Mouse (Mus musculus): Measurements from ENCODE around the gene Gm9758. TPM values are rescaled to one million over a fixed set of nuclear protein-coding genes. Genes with fewer than 3 reads are reported as not detected.
"Not testable (repeated sequence)": the region's sequence is repeated elsewhere in the genome, so short reads cannot be mapped to it uniquely, and the experiment has no call there.

Gm9758 gene
- total RNA-seq (2021), result not detected

DNA sequence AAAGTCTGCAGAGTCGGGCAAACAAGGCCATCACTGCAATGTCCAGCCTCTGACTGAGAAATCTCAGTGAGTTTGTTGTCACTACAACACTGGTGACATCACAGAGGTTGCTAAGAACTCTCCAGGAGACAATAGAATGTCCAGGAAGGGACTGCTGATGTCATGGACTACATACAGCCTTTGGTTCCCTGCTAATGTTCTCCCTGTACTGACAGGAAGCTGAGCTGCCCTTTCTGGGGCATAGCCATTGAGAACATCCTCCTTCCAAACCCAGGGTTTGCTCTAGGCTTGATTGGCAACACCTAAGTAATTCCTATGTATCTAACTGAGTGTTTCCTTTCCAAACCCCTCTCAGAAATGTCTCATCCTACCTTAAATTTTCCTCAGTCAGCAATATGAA is at the start of gene Gm9758:
Gene Gm9758, minus strand, starts transcription at position 101 of the 400 bp plus-strand sequence.
- not testable (repeated sequence) for DNase-seq

GRCm38 (mm10) chr5:14963821-14964220 is 49.1 kb upstream of the Gm9758 start:
- not testable (repeated sequence) for DNase-seq

GRCm38 (mm10) chr5:14961502-14961901 is 46.8 kb upstream of the Gm9758 start:
- DNase-seq, result not testable (repeated sequence)

- not testable (repeated sequence) for DNase-seq
Measured at GRCm38 (mm10) chr5:14955928-14956706, 41.4 kb upstream of the Gm9758 start.

- DNase-seq, result not testable (repeated sequence)
Measured at GRCm38 (mm10) chr5:14953587-14953986, 38.9 kb upstream of the Gm9758 start.

- not testable (repeated sequence) for DNase-seq
Measured at GRCm38 (mm10) chr5:14952749-14953148, 38.0 kb upstream of the Gm9758 start.

DNA sequence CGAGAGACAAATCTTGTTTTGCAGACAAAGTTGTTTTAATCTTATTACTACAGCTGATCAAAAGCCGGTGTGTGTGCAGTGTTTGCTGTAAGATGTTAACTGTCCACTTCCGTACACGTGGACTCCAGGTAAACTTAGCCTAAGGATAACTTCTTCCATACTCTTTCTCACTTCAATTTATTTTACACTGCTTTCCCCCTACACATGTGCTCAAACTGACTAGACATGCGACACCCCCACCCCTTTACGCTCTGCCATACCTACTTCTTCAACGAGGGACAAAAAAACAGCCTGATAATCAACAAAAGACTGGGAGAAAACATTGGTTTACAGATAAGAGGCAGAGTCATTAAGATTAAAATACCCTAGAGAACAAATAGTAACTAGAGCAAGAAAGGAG is 37.1 kb upstream of the Gm9758 start:
- not testable (repeated sequence) for DNase-seq

GRCm38 (mm10) chr5:14947482-14948198 is 32.9 kb upstream of the Gm9758 start:
- DNase-seq, result not testable (repeated sequence)

DNA sequence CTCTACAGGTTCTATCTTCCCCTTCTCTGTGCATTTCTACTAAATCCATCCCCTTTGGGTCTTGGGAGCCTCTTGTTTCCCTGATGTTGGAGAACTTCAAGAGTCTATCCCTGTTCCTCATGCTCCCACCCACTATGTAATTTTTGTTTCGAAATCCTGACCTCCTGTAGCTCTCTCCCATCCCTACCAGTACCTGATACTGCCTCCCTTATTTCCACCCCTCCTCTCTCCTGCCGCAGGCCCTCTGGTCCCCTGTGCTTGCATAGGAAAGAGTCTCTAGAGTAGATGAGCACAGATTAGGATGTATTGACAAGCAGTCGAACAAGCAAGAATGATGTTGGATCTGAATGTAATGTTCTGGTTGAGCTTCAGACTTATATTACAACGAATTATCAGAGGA is 30.8 kb upstream of the Gm9758 start:
- DNase-seq, result not testable (repeated sequence)

GRCm38 (mm10) chr5:14941043-14941442 is 26.3 kb upstream of the Gm9758 start:
- DNase-seq, result not testable (repeated sequence)

DNA sequence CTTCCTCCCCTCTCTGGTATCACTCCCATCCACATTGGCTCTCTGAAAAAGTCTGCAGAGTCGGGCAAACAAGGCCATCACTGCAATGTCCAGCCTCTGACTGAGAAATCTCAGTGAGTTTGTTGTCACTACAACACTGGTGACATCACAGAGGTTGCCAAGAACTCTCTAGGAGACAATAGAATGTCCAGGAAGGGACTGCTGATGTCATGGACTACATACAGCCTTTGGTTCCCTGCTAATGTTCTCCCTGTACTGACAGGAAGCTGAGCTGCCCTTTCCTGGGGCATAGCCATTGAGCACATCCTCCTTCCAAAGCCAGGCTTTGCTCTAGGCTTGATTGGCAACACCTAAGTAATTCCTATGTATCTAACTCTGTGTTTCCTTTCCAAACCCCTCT is 23.6 kb upstream of the Gm9758 start, which contains the start of gene Speer4e:
Gene Speer4e, minus strand, starts transcription at position 101 of the 400 bp plus-strand sequence.
- DNase-seq, result not testable (repeated sequence)

DNA sequence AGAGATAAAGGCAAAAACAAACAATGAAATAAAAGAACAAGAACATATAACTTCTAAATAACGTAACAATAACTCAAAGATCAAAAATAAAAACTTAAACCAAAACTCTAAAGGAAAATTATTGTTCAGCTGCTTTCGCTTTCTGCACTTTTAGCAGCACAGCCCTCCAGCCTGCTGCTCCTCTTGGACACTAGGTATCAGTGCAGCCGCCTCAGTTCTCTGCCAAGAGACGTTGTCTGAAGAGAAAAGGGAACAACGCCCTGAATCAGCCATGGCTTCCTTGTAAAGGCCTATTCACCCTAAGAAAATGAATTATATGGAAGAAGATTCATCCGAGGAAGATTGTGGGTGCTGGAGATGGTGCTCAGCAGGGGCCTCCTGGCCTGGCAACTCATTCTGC is 19.0 kb upstream of the Gm9758 start:
- DNase-seq, result not testable (repeated sequence)

DNA sequence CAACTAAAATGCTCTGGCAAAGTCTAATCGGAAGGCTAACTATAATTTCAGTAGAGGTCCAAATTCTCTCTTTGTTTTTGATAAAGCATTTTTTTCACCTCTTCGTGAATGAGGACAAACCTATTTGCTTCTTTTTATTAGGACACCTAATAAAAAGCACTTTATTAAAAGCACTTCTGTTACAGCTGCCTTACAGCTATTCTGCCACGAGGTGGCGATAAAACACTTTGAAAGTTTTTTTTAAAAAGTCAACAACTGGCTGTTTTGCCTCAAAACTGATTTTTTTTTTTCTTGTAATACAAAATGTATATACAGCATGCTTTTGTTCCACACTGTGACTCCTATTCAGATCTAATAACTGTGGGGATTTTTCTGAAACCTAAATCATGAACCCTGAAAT is 12.3 kb upstream of the Gm9758 start:
- DNase-seq, result not testable (repeated sequence)

- not testable (repeated sequence) for DNase-seq
Measured at GRCm38 (mm10) chr5:14914361-14914760, 338 bp downstream of the Gm9758 start.

DNA sequence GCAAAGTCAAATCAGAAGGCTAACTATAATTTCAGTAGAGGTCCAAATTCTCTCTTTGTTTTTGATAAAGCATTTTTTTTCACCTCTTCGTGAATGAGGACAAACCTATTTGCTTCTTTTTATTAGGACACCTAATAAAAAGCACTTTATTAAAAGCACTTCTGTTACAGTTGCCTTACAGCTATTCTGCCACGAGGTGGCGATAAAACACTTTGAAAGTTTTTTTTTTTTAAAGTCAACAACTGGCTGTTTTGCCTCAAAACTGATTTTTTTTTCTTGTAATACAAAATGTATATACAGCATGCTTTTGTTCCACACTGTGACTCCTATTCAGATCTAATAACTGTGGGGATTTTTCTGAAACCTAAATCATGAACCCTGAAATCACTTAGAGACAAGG is 11.2 kb downstream of the Gm9758 start:
- DNase-seq, result not testable (repeated sequence)

DNA sequence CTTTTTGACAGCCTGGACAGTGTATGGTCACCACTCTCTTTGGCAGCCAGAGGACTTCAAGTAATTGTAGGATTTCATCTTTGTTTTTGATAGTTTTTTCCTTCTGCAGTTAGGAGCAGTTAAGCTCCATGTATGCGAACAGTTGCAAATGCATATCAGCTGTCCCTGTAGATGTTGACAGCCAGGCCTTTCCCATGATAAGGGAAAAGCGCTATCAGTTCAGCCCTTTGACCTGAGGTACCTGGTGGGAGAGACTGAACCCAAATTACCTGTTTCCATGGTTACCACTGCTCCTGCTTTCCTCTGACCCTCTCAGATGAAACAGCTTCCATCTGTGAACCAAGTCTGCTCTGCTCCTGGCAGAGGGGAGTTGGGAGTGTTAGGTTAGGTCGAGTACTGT is 22.5 kb downstream of the Gm9758 start:
- no peak for DNase-seq

DNA sequence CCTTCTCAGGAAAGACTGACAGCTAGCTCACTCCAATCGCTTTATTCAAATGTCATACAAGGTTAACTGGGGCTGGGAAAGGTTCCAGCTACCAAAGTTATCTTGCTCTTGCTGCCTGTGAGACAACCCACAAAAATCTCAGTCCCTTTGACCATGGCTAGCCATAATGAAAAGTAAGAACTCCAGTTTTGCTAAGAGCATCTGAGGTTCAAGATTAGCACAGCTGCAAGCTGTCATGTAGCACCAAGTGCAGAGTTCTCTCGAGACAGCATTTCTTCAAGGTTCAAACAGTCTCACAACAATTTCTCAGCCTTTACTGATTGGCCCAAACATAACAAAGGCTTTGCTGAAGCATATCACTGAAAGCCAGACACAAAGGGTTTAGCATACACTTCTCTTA is 29.4 kb downstream of the Gm9758 start:
- DNase-seq, result not testable (repeated sequence)

Other genes starting within 250 kb of the Gm9758 start
- not detected for gene Speer4e, start 23.5 kb upstream of the Gm9758 start, total RNA-seq (2021)
- gene Gm10354, start 64.0 kb upstream of the Gm9758 start, total RNA-seq (2021), result not detected
- not detected for gene Gm17019, start 118.1 kb upstream of the Gm9758 start, total RNA-seq (2021)